Mouse (Mus musculus): ENCODE data around the gene Nynrin.

Gene Nynrin

DNA sequence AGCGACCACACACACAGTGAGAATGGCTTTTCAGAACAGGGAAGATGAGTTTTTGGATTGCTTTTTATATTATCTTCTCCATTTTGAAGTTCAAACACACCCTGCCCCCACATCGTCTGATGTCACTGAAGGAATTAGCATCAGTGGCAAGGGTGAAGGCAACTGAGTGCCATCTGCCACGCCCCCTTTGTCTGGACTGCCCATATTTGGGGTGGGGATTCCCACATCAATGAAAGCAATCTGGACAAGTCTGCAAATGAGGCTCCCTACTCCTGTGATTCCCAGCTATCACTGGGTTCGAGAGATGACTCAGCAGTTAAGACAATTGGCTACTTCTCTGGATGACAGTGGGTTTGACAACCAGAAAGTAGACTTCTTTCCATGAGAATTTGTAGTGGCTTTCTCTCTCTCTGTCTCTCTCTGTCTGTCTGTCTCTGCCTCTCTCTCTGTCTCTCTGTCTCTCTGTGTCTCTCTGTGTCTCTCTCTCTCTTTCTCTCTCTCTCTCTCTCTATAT is 12.9 kb upstream of the Nynrin start:
- peak; percentile 36 for DNase-seq (ENCODE audit: low read depth)

DNA sequence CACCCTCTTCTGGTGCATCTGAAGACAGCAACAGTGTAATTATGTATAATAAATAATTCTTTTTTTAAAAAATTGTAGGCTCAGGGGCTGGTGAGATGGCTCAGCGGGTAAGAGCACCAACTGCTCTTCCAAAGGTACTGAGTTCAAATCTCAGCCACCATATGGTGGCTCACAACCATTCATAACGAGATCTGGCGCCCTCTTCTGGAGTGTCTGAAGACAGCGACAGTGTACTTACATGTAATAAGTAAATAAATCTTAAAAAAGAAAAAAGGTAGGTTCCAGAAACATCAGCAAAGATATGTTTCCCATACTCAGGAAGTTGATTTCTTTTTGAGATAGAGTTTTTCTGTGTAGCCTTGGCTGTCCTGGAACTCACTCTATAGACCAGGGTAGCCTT is 11.0 kb upstream of the Nynrin start:
- DNase-seq (ENCODE audit: low read depth) = peak; percentile 35

DNA sequence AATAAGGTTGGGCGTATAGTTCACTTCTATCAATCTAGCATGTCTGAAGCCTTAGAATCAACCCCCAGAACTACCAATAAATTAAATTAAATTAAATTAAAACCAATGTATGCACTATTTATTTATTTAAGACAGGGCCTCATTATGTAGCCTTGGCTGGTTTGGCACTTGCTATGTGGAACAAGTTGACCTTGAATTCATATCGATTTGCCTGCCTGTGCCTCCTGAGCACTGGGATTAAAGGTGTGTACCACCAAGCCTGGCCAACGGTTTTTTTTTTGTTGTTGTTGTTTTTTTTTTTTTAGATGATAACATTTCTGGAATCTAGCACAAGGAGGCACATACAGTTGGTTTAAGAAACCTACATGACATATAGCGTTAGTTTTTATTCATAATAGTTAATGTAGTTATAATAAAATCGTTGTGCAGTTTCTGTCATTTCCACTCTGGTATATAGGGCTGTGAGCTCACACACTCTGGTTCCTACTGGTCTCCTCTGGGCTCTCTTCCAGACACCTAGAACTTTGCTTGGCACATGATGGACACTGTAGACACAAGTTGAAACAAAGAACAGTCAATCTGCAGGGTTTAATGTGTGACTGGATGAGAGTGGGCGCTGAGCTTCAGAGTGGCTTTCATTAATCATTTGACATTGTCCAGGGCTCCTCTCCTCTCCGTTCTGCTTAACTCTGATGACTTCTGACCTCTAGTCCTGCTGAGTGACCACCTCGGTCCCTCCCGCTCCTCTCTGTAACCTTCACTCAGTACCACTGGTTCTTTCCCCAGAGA is 8.1 kb upstream of the Nynrin start:
- DNase-seq (ENCODE audit: low read depth) = no peak

DNA sequence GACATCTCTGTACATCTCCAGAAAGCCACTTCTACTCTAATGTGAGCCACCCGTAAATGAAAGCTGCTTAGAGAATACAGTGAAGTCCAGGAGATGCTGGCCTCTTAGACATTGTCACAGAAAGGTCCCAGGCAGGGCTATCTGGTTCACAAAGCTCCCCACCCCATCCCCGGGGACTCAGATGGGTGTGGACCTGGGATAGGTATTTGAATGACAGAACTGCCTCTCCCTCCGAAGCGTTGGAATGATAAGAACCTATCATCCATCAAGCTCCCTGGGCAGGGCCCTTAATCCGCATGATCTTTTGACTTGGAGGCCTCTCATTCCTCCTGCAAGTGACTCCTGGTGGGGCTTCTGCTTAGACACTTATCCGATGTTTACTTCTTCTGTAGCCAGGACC is 2.9 kb upstream of the Nynrin start:
- DNase-seq (ENCODE audit: low read depth) = no peak

DNA sequence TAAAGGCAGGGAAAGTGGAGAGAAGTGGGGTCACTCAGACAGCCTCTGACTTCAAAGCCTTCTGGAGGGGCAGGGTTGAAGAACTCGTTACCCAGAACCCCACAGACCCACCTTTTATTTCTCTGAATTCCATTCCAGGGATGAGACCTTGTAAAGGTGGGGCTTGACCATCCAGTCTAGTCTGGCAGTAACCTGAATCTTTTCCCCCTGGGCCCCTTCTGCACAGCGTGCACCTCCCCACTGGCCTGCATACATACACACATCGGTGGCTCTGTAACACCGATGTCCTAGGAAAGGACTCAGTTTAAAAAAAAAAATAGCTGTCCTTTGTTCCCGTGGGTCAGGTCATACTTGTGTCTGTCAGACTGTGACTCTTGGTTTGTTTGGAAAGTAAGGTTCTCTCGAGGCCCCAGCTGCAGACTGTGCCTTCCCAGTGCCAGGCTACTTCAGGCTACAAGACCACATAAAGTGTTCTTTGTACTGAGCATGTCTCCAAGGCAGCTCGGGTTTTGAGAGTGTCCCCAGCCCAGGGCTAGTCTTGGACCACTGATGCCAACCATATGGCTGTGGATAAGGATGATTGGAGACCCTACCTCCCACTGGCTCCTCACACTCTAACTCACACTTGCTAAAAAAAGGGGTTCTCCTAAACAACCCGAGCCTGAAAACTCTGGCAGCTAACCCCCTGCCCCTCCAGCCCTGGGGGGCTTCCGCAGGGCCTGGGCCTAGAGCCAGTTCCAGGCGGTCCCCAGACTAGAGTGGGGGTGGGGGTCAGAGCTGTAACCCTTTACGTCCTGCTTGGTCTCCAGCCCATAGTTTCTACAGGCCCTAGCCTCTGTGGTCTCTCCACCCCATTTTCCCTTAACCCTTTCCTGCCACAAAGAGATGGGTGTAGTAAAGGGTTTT is 911 bp upstream of the Nynrin start:
- no peak for DNase-seq (ENCODE audit: low read depth)

DNA sequence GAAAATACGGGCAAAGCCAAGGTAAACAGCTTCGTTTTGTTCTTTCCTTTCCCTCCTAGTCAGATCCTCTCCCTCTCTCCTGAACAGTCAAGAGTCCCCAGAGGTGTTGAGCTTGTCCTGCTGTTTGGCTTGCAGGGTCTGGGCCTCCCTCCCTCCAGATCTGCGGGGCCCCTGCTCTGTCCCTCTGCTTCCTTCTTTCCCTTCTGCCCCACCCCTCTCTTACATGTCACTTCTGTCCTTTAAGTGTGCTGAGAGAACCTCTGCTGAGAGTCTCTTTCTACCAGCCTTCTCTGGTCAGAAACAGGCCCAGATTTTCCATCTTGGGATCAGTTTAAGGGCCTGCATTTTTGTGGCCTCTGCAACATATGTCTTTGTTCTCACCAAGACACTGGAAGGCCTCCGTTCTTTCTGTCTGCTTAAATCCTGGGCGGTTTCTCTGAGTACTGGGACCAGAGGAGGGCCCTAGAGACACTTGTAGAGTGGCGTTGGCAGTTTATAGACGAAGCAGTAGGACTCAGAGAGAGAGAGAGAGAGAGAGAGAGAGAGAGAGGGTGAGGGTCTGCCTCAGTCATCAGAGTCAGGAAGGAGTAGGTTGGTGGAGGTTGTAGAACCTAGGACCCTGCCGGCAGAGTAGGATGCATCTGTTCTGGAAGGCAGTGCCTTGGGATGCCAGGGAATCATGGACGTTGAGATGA is 743 bp downstream of the Nynrin start:
- DNase-seq (ENCODE audit: low read depth) = peak; percentile 62

DNA sequence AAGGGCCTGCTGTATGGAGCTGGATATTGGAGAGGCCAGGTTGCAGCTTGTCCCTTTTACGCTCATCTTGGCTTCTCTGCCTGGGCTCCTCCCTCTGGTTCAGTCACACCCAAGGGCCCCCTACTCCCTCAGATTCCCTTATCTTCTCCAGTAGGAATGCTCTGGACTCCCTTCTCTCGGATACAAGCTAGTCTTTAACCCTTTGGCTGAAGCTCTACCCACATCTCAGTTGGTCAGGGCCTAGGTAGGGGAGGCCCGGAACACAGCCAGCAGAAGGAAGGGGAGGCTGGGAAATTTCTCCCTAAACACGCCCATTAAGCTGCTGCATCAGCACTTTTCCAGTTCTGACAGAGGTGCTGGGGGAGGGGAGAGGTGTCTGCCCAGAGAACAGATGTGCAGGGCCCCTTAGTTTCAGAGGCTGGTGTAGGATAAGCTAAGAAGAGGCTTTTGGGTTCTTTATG is 1.3 kb downstream of the Nynrin start:
- no peak for DNase-seq (ENCODE audit: low read depth)

DNA sequence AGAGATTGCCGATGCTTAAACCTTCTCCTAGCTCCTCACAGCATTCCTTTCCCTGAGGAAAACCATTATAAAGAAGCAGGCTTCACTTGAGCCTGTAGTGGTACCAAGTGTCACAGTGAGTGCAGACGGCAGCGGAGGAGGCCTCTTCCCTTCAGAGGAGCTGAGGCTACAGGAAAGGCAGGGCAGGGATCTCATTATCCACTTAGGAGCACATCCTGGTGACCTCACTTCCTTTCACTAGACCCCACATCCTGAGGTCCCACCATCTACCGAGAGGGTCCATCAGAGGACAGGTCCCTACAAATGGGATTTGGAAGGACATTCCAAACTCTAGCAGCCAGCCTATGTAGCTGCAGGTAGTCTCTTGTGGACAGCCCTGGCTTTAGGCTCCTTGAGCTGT is 3.8 kb downstream of the Nynrin start:
- DNase-seq (ENCODE audit: low read depth) = no peak

DNA sequence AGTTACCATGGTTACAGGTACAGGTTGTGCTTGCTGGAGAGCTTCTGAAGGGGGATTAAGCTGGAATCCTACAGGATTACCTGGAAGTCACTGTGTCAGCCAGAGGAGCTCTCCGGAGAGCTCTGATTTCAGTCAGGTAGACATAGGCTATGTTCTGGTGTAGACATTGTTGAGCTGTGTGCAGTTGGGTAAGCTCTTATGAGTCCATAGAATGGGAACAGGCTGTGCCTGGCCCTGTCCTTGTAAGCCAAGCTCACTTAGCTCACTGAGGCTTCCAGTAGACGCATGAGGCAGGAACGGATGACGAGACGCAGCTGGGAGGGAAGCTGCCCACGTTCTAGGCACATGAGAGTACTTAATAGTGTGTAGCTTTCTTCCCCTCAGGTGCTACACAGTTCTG is 8.4 kb downstream of the Nynrin start:
- DNase-seq (ENCODE audit: low read depth) = no peak

DNA sequence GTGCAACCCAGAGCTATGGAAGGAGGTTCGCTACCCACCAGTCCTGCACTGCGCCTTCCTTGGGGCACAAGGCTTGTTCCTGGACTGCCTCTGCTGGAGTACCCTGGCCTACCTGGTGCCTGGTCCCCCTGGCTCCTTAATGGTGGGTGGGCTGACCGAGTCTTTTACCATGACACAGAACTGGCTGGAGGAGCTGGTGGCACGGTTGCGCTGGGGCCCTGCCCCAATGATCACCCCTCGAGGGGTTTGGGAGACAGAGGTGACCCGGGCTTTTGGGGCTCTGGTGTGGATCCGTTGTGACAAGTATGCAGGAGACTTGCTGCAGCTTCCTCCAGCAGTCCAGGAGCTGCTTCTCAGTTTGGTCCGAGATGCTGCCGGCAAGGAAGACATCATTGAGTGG is 9.2 kb downstream of the Nynrin start:
- DNase-seq (ENCODE audit: low read depth) = no peak

DNA sequence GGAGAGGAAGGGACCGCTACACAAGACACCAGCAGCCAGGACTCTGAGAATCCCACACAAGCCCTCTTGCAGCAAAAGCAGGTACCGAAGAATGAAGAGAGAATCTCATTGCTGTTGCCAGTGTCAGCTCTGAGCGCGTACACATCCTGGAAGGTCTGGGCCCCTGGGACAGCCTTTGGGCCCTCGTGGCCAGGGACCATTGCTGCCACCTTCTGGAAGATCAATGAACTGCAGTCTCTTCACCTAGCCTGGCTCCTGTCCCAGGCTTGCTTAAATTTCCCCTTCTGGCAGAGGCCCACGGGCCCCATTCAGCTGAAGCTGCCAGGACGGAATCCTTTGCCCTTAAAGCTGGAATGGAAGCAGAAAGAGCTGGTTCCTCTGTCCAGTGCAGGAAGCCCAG is 10.0 kb downstream of the Nynrin start:
- DNase-seq (ENCODE audit: low read depth) = peak; percentile 75

DNA sequence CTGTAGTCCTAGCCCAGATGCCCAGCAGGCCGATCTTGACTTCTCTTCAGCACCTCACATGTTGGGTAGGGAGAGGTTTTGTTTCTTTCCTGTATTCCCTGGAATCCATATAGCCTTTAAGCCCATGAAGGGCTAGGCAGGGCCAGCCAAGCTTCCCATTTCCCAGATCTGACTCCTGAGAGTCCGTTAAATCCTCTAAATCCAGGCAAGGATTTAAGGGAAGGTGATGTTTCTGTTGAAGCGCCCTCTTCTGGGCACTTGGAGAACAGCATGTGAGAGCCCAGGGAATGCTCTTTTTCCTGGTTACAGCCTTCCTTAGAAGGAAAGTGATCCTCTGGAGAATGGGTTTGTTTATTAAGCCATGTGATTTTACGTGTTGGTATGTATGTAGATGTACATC is 13.2 kb downstream of the Nynrin start:
- DNase-seq (ENCODE audit: low read depth) = peak; percentile 35

DNA sequence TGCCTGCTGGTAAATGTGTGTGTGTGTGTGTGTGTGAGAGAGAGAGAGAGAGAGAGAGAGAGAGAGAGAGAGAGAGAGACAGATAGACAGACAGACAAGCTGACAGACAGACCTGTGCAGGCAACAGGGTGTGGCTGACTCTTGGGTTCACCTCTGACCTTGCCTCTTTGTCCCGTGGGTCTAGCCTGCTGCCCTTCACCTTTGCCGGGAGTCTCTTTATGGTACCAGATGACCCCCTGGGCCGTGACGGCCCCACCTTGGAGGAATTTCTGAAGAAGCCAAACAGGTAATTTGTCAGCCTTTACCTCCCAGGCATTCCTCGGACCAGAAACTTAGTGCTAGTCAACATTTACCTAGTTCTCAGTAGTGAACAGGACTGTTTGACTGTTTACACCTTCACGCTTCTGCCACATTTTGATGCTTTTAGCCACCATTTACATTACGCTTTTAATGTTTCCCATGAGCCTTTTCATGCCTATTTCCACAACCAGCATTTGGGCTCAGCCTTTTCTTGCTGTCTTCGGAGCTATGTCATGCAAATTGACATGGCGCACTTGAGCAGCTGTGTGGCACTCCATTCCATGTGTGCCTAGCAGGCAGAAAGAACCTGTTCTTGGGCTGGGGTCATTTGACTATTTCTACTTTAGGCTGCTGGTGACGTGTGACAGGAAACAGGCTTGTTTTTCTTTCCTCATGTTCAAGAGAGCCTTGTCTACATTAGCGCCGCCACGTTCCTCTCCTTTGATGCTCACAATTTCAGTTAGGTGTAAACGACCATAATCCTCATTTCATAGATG is 14.6 kb downstream of the Nynrin start:
- DNase-seq (ENCODE audit: low read depth) = no peak

DNA sequence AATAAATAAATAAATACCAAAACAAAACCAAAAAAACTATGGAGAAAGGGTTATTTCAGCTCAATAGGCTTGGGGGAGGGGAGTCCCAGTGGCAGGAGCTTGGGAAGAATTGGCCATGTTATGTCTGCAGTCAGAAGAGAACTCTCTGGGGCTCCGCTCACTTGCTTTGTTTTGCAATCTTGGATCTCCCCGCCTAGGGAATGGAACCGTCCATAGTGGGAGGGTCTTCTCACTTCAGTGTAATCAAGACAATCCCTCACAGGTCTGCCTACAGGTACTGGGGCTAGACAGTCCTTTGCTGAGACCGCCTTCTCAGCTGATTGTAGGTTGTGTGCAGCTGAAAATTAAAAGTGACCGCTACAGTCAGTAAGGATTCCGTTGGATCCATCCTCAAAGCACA is 15.7 kb downstream of the Nynrin start:
- no peak for DNase-seq (ENCODE audit: low read depth)

DNA sequence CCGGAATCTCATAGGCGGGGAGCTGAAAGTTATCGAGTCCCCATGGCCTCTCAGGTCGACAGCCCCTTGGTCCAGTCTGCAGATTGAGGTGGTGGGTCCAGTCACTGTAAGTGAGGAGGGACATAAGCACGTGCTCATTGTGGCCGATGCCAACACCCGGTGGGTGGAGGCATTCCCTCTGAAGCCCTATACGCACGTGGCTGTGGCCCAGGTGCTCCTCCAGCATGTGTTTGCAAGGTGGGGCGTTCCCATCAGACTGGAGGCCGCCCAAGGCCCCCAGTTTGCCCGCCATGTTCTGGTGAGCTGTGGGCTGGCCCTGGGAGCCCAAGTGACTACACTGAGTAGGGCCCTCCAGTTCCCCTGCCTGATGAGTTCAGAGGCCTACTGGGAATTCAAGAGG is 18.2 kb downstream of the Nynrin start:
- no peak for DNase-seq (ENCODE audit: low read depth)

DNA sequence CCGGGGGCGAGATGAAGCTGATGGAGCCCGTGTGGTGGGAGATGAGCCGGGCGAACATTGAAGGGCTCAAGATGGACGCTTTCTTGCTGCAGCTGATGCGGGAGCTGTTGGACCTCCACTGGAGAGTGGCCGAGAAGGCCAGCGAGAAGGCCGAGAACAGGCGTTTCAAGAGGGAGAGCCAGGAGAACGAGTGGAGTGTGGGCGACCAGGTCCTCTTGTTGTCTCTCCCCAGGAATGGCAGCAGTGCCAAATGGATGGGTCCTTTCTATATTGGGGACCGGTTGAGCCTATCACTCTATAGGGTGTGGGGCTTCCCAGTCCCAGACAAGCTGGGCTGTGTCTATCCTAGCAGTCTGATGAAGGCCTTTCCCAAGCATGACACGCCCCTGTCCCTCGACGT is 18.7 kb downstream of the Nynrin start:
- no peak for DNase-seq (ENCODE audit: low read depth)

DNA sequence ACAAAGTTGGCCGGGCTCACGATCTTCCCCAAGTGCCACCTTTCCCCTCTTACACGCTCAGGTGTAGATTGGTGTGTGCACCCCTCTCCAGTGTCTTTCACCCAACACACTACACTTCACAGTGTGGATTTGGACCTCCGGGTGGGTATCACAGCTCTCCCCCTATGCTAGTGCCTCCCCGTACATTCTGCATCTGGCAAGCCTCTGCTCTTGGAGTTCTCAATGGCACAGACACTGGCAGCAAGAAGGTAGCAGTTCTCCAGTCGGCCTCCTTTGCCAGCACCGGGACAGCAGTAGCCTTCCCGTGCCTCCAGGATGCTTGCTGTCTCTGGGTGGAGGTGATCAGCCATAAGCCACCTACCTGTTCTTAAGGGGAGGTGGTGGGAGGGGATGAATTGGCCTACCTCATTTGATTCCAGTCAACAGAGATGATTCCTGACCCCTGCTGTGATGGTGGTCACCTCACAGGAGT is 19.5 kb downstream of the Nynrin start:
- DNase-seq (ENCODE audit: low read depth) = no peak

DNA sequence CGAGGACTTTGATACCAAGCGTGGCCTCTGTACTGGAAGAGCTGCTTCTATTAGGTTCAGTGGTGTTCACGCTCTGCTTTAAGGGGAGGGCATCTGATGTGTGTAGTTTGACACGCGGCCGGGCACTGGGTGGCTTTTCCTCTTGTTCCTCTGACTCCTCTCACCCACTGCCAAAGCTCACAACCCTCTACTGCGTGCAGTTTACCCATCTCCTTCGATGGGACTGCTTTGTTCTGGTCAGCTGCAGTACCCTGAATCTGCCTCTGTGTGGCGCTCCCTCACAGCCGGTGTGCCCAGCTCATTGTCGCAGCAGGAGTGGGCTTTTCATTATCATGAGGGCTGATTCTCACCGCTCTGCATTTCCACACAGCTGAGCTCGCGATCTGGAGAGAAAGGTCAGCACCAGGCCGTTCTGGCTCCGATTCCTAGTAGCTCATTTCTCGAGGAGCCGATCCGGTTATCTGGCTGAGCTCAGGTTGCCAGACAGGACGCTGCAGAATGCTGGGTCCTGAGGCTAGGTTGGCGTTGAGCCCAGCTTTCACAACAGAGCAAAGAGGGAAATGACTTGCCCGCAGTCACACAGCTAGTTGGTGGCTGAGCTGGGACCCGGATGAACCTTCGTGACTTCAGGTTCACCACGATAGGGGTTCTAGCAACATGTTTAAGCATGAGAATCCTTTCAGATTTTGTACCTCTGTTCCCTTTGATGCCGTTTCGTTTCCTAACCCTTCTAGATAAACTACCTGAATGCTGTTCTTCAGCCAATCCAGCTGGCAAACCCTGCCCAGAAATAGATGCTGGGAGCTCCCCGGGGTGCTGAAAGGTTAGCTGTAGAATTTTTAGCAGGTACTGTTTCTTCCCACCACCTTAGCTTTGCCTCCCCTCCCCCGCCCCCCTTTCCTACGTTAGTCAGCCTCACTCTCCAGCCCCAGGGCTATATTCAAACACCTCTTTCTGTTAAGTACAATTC is 20.2 kb downstream of the Nynrin start:
- peak; percentile 92 for DNase-seq (ENCODE audit: low read depth)

DNA sequence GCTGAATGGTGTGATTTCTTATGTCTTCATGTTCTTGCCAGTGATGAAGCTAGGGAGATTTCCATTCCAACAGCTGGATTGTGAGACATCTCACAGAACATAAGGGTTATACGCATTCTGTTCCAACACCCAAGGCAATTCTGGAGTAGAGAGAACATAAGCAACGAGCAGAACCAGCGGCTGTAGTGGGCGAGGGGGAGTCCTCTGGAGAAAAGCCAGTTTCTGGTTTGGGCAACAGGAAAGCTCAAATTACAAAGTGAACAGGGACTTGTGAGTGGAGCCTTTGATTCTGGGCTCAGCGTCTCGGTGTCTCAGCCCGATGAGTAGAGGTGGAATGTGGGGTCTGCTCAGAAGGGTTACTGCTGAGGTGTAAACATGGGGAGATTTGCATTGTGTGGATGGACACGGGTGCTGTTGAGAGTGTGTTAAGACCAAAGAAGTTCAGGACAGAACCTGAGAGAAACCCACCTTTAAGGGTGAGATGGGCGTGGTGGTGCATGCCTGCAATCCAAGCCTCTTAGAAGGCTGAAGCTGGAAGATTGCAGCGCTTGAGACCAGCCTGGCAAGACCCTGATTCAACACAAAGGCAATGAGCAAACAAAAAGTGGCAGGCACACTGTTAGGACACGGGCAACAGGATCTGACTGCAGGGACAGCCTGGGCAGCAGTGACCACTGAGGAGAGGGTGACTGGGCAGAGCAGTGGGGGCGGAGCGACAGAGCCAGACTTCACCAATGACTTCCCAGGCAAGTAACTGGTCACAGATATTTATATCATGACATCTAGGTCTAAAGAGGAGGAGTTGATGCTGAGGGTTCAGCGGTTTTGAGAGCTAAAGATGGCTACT is 23.9 kb downstream of the Nynrin start:
- peak; percentile 85 for DNase-seq (ENCODE audit: low read depth)
